Mouse (Mus musculus): ENCODE measurements at regions not wholly inside any gene's neighbourhood (a gene's known extent, or its start where the extent isn't known, plus 50 kb on each side); places are given as distances from the start of the nearest gene placed in this dataset.
"Not testable (repeated sequence)": the region's sequence is repeated elsewhere in the genome, so short reads cannot be mapped to it uniquely, and the experiment has no call there.

- not testable (repeated sequence) for H3K9ac ChIP-seq; ATAC-seq (ENCODE audit: low FRiP score, low read depth); H3K4me2 ChIP-seq; H3K4me3 ChIP-seq; H3K36me3 ChIP-seq; H3K4me1 ChIP-seq (replicated peaks); H3K27ac ChIP-seq (replicated peaks); H3K9me3 ChIP-seq; H3K27me3 ChIP-seq
- WGBS, result 98% methylated on average over 2 of the region's 2 CpGs
Measured at GRCm38 (mm10) chr1:23316288-23316687, 81.3 kb downstream of the Ogfrl1 start.

- H3K9ac ChIP-seq; H3K4me2 ChIP-seq; H3K4me3 ChIP-seq; H3K36me3 ChIP-seq; H3K4me1 ChIP-seq (replicated peaks); ATAC-seq (ENCODE audit: low FRiP score, low read depth); H3K9me3 ChIP-seq; H3K27me3 ChIP-seq; H3K27ac ChIP-seq (replicated peaks): not testable (repeated sequence)
- WGBS, result 81% methylated on average over 2 of the region's 2 CpGs
Measured at GRCm38 (mm10) chr1:23314863-23315262, 82.7 kb downstream of the Ogfrl1 start.

- Histone ChIP-seq H3K27me3 (no peaks in the 10 kb centered on the region), H3K27ac (replicated peaks) (no peak overlapping the region), H3K4me1 (replicated peaks) (no peaks in the 10 kb centered on the region), H3K4me3 (no peak overlapping the region), H3K4me2 (no peak overlapping the region), H3K9me3 (no peaks in the 10 kb centered on the region), H3K9ac (no peak overlapping the region), H3K36me3 (no peaks in the 10 kb centered on the region)
- ATAC-seq (ENCODE audit: low FRiP score, low read depth), result no peak
- WGBS, result 89% methylated on average over 1 of the region's 1 CpGs
Measured at GRCm38 (mm10) chr1:23292718-23293117, 104.9 kb downstream of the Ogfrl1 start.

GRCm38 (mm10) chr1:23286741-23287140 lies 110.8 kb downstream of the Ogfrl1 start:
- no peak overlapping the region for H3K9ac ChIP-seq
- no peaks in the 10 kb centered on the region for H3K27me3 ChIP-seq
- peak; percentile 80; the same call in 1 of the 2 replicates for ATAC-seq (ENCODE audit: low FRiP score, low read depth)
- H3K36me3 ChIP-seq, result no peaks in the 10 kb centered on the region
- WGBS, result 25% methylated on average over 4 of the region's 4 CpGs
- H3K4me3 ChIP-seq, result no peak overlapping the region
- H3K4me2 ChIP-seq, result no peak overlapping the region
- no peak overlapping the region for H3K27ac ChIP-seq (replicated peaks)
- peaks cover 4% of the 10 kb centered on the region; the same call in 1 of the 2 replicates for H3K4me1 ChIP-seq (replicated peaks)
- H3K9me3 ChIP-seq, result no peaks in the 10 kb centered on the region

- 96% methylated on average over 4 of the region's 4 CpGs for WGBS
- no peaks in the 10 kb centered on the region for H3K9me3 ChIP-seq
- H3K27ac ChIP-seq (replicated peaks), result no peak overlapping the region
- H3K4me2 ChIP-seq, result no peak overlapping the region
- H3K4me1 ChIP-seq (replicated peaks), result peaks cover 4% of the 10 kb centered on the region; the same call in 1 of the 2 replicates
- no peak overlapping the region for H3K4me3 ChIP-seq
- H3K36me3 ChIP-seq, result no peaks in the 10 kb centered on the region
- no peak for ATAC-seq (ENCODE audit: low FRiP score, low read depth)
- H3K27me3 ChIP-seq, result no peaks in the 10 kb centered on the region
- no peak overlapping the region for H3K9ac ChIP-seq
Measured at GRCm38 (mm10) chr1:23282870-23283219, 114.7 kb downstream of the Ogfrl1 start.

- no peak overlapping the region for H3K27ac ChIP-seq (replicated peaks)
- no peaks in the 10 kb centered on the region for H3K9me3 ChIP-seq
- no peak overlapping the region for H3K4me2 ChIP-seq
- H3K4me1 ChIP-seq (replicated peaks), result peaks cover 4% of the 10 kb centered on the region; the same call in 1 of the 2 replicates
- no peak for ATAC-seq (ENCODE audit: low FRiP score, low read depth)
- no peak overlapping the region for H3K4me3 ChIP-seq
- no peak overlapping the region for H3K9ac ChIP-seq
- no peaks in the 10 kb centered on the region for H3K36me3 ChIP-seq
- 90% methylated on average over 2 of the region's 2 CpGs for WGBS
- no peaks in the 10 kb centered on the region for H3K27me3 ChIP-seq
Measured at GRCm38 (mm10) chr1:23282215-23282869, 115.2 kb downstream of the Ogfrl1 start.

- ATAC-seq (ENCODE audit: low FRiP score, low read depth), result no peak
- no peaks in the 10 kb centered on the region for H3K36me3 ChIP-seq
- H3K9ac ChIP-seq, result no peak overlapping the region
- no peak overlapping the region for H3K4me2 ChIP-seq
- H3K9me3 ChIP-seq, result no peaks in the 10 kb centered on the region
- 91% methylated on average over 2 of the region's 2 CpGs for WGBS
- H3K27me3 ChIP-seq, result no peaks in the 10 kb centered on the region
- H3K27ac ChIP-seq (replicated peaks), result no peak overlapping the region
- no peaks in the 10 kb centered on the region for H3K4me1 ChIP-seq (replicated peaks)
- H3K4me3 ChIP-seq, result no peak overlapping the region
Measured at GRCm38 (mm10) chr1:23279827-23280226, 117.7 kb downstream of the Ogfrl1 start.

GRCm38 (mm10) chr1:23272077-23272476 lies 125.5 kb downstream of the Ogfrl1 start:
- no peak overlapping the region for H3K4me3 ChIP-seq

GRCm38 (mm10) chr1:23270910-23271822 lies 126.4 kb downstream of the Ogfrl1 start:
- no peaks in the 10 kb centered on the region for H3K9me3 ChIP-seq

More at GRCm38 (mm10) chr1:23272077-23272476, 125.5 kb downstream of the Ogfrl1 start:
- Histone ChIP-seq H3K27ac (replicated peaks) (no peak overlapping the region), H3K36me3 (no peaks in the 10 kb centered on the region), H3K27me3 (no peaks in the 10 kb centered on the region), H3K4me1 (replicated peaks) (0 out of 2 replicates have a peak, but pooled peaks cover 5% of the 10 kb centered on the region), H3K4me2 (no peak overlapping the region), H3K9ac (no peak overlapping the region), H3K9me3 (no peaks in the 10 kb centered on the region)
- WGBS, result 69% methylated on average over 6 of the region's 6 CpGs
- ATAC-seq (ENCODE audit: low FRiP score, low read depth), result no peak

GRCm38 (mm10) chr1:23268062-23268461 lies 129.5 kb downstream of the Ogfrl1 start:
- Histone ChIP-seq H3K27ac (replicated peaks) (no peak overlapping the region), H3K9ac (no peak overlapping the region), H3K4me3 (no peak overlapping the region), H3K4me2 (no peak overlapping the region), H3K36me3 (no peaks in the 10 kb centered on the region), H3K4me1 (replicated peaks) (peaks cover 13% of the 10 kb centered on the region), H3K27me3 (no peaks in the 10 kb centered on the region), H3K9me3 (no peaks in the 10 kb centered on the region)
- no peak for ATAC-seq (ENCODE audit: low FRiP score, low read depth)

More at GRCm38 (mm10) chr1:23270910-23271822, 126.4 kb downstream of the Ogfrl1 start:
- no peak overlapping the region for H3K4me3 ChIP-seq
- no peaks in the 10 kb centered on the region for H3K27me3 ChIP-seq
- 0 out of 2 replicates have a peak, but pooled peaks cover 5% of the 10 kb centered on the region for H3K4me1 ChIP-seq (replicated peaks)
- H3K9ac ChIP-seq, result no peak overlapping the region
- peak overlapping the region; percentile 4; the same call in 1 of the 2 replicates for H3K27ac ChIP-seq (replicated peaks)
- WGBS, result 40% methylated on average over 6 of the region's 6 CpGs
- ATAC-seq (ENCODE audit: low FRiP score, low read depth), result no peak
- H3K4me2 ChIP-seq, result no peak overlapping the region
- no peaks in the 10 kb centered on the region for H3K36me3 ChIP-seq

- WGBS, result 82% methylated on average over 3 of the region's 3 CpGs
- Histone ChIP-seq H3K9ac (no peak overlapping the region), H3K4me1 (replicated peaks) (peaks cover 8% of the 10 kb centered on the region), H3K9me3 (no peaks in the 10 kb centered on the region), H3K27ac (replicated peaks) (no peak overlapping the region), H3K4me2 (no peak overlapping the region), H3K36me3 (no peaks in the 10 kb centered on the region), H3K27me3 (no peaks in the 10 kb centered on the region), H3K4me3 (no peak overlapping the region)
- no peak for ATAC-seq (ENCODE audit: low FRiP score, low read depth)
Measured at GRCm38 (mm10) chr1:23265556-23266232, 131.9 kb downstream of the Ogfrl1 start.

- Histone ChIP-seq H3K4me3 (no peak overlapping the region), H3K4me2 (no peak overlapping the region), H3K9ac (no peak overlapping the region), H3K27me3 (no peaks in the 10 kb centered on the region), H3K27ac (replicated peaks) (no peak overlapping the region), H3K4me1 (replicated peaks) (peaks cover 12% of the 10 kb centered on the region), H3K36me3 (no peaks in the 10 kb centered on the region), H3K9me3 (no peaks in the 10 kb centered on the region)
- WGBS, result 55% methylated on average over 3 of the region's 3 CpGs
- ATAC-seq (ENCODE audit: low FRiP score, low read depth), result no peak
Measured at GRCm38 (mm10) chr1:23264251-23264650, 133.3 kb downstream of the Ogfrl1 start.
